Mouse (Mus musculus) kidney, postnatal 25 days (tissue): ENCODE data around the gene Tjp1.
A peak's percentile ranks its signal among the peaks of the same experiment; 100 is the strongest.

Experiments used
- DNase-seq, 2 experiments: peaks; one replicate each; pipeline ENCODE4 v3.0.0; 2021; ENCODE audit warnings: mixed read lengths in 2 of 2

Tjp1 gene

DNA sequence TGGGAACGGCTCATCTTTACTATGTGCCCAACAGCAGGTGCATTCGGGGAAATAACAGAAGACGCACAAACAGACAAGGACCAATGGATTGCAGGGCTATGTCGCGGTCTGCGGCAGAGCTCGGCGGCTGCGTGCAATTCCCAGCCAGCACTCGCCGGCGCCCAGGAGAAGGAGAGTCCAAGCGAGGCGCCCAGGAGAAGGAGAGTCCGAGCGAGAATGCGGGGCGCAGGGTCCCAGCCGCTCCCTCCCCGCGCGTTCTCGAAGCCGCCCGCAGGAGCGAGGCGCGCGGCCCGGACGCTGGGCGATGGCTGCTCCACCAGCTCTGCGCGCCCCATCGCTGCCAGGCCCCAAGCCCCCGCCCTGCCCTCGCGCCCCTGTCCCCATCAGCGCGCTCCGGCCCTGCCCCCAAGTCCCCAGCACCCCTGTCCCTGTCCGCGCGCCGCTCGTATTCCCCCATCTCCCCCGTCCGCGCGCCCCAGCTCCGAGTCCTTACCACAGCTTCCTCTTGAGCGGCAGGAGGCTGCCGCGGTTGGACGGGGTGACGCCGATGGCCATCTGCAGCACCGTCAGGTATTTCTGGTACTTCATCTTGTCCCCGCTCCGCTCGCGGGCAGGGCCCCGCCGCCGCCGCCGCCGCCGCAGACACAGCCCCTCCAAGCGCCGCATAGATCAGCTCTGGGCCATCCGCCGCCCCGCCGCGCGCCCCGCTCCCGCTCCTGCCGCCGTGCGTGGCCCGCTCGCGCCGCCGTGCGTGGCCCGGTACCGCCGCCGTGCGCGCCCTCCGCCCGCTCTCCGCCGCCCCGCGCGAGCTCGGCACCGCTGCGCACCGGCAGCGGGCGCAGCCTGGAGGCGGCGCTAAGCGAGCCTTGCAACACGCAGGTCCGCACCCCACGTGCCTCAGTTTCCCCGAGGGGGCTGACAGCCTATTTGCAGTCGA is at the start of gene Tjp1:
Gene Tjp1 (minus strand): TSS at position 711 of the 937 bp plus-strand sequence.
- no peak for DNase-seq

DNA sequence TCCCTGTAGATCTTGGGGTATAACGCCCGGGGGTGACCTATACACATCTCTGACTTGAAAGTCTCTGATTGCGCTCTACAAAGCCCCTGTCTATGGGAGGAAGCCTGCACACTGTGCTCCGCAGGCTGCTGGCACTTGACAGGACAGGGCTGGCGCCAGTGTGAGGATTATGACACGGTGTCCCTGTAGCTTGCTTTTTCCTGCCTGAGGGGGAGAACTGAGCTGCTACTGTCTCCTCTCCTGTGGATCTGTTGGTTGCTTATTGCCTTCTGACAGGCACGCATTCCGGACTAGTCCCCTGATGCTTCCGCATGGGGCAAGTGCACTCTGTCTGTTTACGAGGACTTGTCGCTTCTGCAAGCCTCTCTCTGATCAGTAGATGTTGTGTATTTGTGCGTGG is 49.5 kb upstream of the Tjp1 start:
- no peak for DNase-seq

DNA sequence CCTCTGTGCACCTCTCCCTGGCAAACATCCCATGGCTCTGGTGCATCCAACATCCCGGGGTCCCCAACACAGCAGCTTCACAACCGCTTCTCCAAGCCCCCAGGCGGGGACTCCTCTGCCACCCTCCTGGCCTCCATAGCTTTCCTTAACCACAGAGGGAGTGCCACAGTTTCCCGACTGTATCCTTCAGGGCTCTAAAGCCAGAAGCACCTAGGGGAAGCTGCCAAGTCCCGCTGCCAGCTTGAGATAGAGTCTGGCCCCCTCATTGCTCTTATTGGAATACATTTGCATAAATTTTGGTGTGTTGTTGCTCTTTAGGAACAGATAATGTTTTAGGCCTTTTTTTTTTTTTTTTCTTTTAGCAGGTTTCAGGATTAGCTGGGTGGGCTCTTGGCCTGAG is 45.1 kb upstream of the Tjp1 start:
- DNase-seq = no peak

DNA sequence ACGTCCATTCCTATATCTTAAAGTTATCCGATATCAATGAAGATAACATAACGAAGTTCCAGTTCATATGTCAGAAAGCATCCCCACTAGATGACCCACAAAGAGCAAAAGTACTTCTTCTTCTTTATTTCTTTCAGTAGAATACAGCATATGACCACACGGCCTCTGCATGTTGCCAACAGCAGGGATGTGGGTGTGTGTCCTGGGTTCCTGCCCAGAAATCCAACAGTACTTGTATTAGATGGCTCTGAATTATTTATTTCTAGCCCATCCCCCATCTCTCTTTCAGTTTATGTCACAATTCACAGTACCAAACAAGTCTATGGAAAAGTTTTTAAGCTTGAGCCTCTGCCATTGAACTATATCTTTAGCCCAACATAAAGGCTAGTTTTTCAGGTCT is 43.1 kb upstream of the Tjp1 start:
- no peak for DNase-seq

DNA sequence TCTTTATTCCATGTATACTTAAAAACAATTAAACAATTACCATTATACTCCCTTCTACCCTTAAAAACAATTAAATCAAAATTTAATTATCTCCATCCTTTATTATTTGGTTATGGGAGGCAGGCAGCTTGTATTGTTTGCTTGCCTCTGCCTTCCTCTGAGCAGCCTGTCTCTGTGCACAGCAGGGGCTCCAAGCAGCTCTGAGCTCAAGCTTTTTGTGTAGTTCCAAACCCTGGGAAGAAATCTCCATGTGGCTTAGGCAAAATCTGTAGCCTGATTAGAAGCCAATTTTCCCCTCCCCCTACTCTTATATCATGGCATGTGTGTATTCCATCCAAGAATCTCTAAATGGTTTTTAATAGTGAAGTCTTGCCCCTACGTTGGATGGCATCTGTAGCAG is 28.4 kb upstream of the Tjp1 start:
- no peak for DNase-seq

DNA sequence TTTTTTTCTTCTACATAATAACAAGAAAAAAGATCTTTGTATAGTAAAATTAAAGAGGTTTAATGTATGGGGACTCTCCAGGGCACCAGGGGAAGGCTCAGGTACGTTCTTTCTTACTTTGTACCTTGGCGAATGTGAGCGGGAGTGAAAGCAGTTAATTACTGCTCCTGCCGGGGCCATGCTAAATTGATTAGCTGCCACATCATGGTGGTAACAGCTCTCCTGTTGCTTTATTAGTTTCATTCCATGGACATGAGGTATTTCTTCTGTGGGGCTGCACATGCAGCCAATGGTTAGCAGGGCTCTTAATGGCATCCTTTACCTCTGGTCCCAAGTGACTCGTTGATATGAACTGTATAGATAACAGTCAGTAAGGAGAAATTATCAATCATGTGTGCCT is 18.2 kb upstream of the Tjp1 start:
- DNase-seq = no peak

DNA sequence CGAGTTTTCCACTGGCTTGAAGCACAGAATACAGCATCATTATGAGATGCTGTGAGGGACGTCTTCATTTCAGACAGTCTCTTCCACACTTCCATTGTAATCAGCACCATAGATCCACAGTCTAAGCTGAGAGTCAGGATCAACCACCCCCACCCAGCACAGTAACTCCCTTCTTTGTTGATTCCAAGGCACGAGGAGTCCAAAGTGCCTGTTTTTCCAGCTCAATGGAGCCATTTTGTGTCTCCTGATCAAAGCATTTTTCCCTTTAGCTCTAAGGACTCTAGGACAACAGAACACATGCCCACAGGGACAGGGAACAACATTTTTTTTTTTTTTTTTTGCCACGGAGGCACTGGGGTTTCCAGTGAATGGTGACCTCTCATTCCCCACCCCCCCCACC is 5.1 kb upstream of the Tjp1 start:
- no peak for DNase-seq

DNA sequence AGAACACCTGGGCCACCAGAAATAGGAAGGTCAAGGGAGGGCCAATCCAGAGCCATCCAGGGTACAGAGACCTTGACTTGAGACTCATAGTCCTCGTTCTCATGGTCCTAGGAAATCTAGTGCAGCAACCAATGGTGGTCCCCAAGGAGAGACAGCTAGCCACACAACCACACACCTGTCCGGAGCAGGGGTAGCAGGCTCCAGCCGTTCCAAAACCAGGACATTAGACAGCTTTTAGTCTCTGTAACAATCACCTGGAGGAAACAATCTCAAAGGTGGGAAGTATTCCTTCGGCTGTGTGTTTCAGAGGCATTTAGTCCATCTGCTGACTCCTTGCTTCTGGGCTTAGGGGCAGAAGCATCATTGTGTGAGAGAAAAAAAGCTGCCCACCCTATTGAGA is 4.5 kb downstream of the Tjp1 start:
- DNase-seq = no peak

DNA sequence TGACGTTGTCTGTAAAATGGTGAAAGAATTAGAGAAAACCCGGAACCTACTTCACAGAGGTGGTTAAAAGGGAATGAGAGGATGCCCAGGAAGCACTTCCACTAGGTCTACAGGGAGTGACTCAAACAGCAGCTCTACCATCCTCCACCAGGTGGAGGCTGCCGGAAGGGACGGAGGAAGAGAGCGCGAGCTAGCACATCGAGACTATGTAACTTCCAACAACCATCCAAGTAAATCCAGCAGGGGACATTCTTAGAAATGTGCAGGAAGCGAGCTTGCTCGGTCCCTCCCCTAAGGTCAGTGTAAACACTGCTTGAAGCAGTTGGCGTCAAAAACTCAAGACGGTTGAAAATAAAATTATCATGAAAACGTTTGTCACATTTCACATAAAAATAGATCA is 5.1 kb downstream of the Tjp1 start:
- no peak for DNase-seq

DNA sequence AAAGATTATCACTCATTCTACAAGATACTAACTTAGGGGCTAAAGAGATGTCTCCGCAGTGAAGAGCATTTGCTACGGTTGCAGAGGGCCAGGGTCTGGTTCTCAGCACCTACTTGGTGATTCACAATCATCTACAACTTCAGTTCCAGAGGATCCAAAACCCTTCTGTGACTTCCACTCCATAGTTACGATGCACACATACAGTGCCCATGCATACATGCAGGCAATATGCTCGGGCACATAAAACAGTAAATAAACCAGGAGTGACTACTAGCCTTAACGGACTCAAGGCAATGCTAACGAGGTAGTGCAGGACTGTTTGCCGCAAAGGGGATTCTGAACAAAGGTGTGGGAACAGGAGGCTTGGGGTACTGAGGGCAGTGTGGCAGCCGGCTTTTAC is 7.0 kb downstream of the Tjp1 start:
- DNase-seq = no peak

DNA sequence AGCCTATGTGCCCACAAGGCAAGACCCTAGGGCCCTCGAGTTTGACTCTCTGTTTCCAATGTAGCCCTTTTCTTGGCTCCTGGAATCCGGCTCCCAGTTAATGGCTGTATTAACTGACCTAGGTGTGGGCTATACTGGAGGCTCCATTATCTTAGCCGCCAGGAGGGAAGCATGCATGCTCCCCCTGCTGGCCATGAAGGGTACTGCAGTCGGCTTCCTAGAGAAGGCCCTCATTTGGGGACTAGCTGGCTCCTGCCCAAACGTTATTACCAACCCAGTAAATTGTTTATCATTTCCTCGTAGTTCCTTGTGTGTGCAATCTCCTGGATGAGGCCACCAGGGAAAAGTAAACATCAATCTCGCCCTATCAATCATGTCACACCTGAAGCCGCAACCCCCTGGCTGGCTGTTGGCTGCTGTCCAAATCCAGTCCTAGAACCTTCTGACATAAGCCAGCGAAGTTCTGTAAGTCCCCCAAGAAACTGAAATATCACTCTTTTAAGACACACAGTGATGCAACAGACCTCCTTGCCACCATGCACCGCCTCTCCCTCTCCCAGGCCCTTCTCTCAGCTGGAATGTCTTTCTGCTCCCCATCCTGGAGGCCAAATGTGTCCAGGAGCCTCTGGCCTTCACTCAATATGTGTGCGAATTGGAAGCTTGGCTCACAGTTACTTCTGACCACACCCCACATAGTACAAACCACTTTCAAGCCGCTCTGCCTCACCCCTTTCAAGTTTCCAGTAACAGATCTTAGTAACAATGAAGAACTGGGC is 7.6 kb downstream of the Tjp1 start:
- peak; percentile 74 to 88 for DNase-seq

DNA sequence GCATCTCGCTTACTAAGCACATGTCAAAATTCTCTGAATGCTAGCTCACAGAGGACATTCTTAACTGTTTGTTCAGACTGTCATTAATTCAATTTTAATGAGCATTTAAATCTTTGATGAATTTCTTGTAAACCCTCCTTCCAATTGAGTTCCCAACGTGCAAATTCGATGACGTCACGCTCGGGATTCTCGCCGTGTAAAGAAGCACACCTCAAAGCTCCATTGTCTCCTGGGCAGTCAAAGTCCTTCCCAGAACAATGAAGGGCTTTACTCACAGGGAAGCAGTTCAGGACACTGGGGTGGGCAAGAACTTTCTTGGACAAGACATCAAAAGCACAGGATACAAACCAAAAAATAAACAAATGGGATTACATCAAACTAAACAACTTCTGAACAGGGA is 10.7 kb downstream of the Tjp1 start:
- DNase-seq = no peak

DNA sequence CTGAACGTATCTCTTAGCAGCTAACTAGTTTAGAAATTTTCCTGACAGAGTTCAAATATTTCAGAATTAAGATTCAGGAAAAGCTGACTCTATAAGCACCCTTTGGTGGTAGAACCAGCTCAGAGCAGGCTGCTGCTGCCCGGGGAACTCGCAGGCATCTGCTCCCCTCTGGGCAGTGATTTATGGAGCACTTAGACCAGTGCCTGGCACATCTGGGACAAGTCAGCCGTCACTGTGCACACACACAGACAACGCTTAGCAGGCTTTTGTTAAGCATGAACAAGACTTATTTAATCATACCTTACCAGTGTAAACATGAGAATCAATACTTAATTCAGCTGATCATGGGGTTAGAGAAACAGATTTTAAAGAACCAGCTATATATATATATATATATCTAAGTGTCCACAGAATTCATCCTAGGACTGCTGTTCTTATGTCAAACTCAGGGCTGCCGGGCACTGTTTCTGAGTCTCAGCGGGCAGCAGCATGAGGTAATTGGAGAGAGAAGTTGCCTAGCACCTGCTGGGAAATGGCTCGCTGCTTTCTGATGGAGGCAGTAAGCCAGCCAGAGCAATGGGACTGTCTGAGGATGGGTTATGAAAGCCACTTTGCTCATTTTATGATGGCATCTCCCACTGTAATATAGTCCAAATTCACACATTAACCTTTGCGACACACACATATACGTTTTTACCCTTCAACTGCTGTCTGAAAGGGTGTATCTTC is 14.0 kb downstream of the Tjp1 start:
- DNase-seq = no peak

DNA sequence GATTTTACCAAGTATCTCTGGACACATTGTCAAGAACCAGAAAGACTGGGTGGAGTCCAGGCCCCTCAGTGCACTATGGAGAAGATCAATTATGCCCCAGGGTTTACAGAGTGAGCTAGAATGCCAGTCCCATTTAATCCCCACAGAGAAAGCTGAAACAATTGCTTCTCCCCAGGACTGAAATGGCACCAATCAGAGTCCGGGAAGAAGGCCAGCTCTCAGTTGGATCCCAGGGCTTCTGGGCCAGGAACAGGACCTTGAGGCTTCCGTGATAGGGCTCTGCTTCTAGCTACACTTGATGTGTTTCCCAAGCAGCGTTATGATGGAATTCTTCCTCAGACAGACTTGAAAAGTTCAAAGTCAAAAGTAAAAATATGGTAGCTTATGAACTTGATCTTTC is 18.2 kb downstream of the Tjp1 start:
- no peak for DNase-seq

DNA sequence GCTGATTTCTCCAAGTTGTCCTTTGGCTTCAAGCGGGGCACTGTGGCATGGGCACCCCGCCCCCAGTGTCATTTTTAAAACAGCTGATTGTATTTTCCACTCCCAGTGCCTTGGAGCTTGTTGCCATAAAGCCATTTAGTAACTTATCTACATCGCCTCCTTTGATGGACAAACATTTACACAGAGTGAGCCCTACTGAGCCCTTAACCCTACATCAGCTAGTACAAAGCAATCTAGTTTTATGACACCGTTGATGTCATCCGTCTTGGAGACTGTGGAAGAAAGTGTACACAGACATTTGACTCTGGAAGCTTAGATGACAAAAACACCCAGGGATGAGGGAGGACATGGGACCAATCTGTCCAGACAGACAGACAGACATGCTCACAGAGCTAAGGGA is 20.2 kb downstream of the Tjp1 start:
- no peak for DNase-seq

DNA sequence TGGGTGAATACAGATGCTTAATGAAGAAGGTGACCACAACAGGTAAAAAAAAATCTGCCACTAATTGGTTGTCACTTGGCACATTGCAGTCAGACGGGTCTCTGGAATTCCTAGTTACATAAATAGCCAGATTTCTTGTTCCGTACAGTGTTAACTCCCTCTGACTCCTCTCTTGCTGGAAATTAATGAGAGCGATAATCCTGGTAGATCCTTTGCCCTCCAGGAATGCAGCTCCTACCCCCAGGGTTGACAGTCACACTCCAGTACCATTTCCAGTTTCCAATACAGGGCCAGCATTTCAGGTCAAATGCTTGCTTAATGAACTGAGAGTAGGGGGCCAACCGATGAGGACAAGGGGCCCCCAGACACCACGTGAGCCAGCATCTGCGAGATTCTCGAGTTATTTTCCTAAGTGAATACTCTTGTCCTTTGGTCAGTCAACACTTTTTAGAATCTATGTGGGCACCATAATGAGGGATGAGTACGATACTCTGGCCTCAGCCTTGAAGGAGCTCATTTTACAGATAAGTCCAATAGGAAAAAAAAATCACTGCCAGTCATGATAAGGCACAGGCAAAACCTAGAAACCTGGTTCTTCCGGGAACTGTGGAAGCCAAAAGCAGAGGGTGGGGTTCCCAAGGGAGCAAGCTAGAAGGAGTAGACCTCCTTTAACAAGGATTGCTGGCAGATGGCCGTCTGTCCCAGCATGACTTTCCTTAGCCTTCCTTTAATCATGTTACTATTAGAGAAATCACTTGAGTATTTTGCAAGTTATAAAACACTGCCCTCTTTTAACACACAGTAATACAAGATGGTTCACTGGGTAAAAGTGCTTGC is 24.9 kb downstream of the Tjp1 start:
- no peak for DNase-seq

DNA sequence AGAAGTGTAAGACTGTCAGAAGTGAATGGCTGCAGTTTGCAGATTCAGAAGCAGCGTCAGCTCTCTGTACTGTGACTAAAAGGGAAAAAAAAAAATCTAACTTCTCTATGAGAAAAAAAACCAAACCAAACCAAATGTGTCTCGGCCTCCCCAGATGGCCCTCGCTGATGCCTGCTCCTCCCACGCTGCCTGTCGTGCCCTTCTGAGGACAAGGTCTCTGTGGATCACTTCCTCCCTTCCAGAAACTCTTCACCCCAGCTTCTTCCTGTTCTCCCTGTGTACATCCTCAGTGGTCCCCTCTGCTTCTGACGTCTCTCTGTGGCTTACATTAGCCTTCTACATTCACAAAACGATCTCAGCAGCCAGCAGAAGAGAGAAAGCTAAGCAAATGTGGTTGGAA is 26.8 kb downstream of the Tjp1 start:
- DNase-seq = no peak

DNA sequence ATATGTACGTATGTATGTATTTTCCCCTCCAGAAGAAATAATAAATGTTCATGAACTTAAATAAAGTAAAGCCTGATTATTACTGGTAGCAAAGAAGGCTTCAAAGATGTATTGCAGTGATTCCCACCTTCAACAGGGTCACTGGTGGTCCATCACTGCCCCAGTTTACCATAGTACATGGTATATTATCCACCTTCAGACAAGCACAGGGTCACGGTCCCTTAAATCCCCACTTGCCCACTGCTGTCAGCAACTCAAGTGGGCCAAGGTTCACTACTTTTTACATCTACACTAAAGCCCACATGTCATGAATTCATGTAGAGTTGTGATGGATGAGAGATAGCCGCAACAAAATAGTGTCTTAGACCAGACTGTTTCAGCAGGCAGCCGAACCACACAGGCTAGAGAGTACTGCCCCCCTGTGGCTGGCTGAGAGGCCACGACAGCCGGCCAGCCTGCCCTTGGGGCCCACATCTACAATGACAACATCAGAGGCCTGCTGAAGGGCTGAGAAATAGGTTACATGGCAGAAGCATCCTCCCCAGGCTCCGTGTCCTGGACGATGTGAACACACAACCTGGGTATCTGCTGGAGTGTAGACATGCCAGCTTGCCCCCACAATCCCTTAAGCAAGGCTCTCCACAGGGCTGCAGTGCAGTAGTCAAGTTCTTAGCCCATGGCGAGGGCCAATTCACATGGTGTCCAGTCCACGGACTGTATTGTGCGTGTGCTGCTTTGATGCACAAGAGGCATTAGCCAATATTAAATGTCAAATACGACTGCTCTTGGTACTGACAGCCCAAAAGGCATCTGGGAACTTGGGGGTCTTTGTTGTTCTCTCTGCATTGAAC is 29.6 kb downstream of the Tjp1 start:
- DNase-seq = peak; percentile 80 to 83

DNA sequence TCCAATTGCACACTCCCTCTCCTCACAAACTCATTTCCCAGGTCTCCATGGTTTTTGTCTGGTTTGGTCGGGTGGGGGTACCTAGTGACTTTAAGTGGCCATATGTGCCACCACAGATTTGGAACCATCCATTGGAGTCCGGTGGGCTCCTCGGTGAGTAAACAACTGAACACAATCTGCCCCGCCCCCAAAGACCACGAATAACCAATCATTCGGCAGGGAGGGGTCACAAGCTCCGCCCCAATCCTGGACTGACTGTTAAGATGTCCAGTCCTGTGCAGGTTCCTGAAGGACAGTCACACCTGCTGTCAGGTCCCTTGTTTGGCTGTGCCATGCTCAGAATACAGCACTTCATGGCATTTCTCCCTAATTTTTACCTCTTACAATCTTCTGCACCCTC is 37.1 kb downstream of the Tjp1 start:
- peak in 1 of 2 experiments; percentile 7 for DNase-seq

DNA sequence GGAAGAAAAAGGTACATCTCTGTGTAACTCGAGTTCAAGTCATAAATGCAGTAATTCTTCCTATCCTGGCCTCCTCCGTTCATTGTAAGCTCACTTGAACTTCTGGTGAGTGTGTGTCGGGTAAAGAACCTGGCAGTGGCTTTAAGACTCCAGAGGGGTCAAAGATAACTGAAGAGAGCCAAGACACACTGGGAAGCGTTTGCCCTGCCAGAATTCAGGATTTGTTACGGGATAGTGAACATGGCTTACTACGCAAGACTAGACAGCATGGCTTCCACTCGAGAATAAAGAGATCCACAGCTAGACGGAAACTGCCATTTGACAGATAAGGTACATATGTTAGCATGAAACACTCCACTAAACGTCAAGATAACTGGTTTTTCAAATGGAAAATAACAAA is 37.8 kb downstream of the Tjp1 start:
- no peak for DNase-seq

DNA sequence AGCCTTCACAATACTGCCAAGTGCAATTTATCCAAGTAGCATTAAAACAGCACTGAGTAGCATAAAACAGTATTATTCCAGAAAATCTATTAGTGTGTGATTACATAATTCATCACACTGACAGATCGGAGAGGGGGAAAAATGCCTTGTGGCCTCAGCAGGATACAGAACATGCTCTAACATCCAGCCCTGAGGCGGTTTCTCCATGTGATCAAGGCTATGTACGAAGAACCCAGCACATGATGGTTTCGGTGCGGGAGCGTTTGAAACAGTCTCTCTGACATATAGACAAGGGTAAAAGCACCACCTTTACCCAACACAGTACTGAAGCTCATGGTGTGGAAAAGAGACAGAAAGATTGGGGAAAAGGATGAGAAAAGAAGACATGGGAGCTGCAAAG is 38.4 kb downstream of the Tjp1 start:
- DNase-seq = no peak

DNA sequence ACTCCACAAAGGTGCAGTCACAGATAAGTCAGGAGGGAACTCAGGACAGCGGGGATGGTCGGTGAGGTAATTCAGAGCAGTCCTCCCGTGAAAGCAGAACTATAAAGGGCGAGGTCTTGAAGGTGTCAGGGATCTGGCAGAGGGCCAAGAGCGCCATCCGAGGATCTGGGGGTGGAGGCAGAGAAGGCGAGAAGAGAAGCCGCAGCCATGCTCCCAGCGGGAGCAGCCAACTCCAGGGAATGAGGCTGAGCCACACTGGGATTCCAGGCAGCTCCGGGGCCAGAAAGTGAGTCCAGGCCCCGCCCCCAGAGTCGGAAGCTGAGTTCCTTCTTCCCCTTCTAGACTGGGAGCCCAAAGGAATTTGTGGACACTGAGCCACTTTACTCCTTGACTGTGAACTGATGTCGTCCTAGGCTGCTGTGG is 41.3 kb downstream of the Tjp1 start:
- peak; percentile 62 to 69 for DNase-seq
